Mouse (Mus musculus) right cerebral cortex, postnatal 25 days (tissue): Measurements from ENCODE around the gene Plekha6.

Experiments used
- DNase-seq: peaks from one replicate; pipeline ENCODE4 v3.0.0; 2022

Gene Plekha6

DNA sequence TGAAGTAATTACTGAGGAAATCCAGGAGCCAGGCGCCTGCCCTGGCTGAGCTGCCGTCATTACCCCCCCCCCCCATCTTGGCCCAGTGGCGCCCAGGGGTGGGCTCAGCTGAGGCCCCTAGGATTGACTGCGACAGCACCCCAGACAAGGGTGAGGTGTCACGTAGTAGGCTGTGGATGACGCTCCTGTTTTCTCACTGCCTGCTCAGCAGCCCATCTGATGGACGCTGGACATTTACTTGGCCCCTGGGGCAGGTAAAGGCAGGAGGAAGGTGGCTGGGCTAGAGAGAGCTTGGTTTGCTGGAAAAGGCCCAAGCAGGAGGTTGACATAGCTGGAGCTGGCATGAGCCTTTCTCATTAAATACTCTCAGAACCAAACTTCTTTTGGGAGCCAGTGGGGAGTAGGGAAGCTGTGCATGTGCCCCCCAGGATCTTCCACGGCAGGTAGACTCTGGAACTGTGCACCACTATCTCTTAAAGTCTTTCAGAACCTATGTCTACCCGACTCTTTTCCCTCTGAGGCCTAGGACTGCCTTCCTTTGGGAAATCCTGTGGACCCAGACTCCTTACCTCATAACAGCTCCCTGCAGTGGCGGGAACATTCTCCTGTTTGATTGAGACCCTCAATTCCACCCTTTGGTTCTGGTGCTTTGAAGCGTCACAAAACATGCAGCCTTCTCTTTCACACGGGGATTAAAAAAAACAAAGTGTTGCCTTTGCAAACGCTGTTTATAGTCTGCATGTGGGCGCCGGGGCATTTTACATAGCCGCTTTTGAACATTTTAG, 19.3 kb downstream of the Plekha6 start:
- DNase-seq: no peak

DNA sequence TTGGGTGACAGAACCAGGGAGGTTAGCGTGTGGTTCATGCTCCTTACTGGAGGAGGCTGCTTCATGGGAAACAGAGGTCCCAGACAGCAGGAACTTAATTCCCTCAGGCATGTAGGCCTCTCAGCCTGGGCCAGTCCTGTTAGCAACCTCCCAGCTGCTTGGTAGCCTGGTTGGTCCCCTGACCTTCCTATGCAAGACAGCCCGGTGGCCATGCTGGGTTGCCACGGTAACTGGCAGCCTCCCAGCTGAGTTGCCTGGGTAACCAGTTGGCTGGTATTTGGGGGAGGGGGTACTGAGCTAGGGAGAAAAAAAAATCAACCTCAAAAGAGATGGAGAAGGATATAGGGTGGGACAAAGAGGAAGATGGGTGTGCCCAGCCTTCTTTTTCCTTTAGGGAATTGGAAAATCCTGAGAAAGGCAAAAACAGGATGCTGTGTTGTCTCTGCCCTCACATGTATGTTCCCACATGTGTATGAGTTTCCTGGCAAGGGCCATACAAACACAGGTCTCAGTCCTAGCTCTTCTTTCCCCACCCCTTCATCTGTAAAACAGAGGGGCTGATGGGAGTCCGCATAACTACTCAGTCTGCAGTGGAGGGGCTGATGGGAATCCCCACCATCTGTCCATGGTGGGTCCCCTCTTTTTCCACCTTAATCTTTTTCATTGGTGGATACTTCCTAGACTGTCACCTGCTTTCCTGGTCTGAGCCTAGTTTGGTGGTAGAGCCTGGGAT, 24.1 kb downstream of the Plekha6 start:
- DNase-seq: no peak

DNA sequence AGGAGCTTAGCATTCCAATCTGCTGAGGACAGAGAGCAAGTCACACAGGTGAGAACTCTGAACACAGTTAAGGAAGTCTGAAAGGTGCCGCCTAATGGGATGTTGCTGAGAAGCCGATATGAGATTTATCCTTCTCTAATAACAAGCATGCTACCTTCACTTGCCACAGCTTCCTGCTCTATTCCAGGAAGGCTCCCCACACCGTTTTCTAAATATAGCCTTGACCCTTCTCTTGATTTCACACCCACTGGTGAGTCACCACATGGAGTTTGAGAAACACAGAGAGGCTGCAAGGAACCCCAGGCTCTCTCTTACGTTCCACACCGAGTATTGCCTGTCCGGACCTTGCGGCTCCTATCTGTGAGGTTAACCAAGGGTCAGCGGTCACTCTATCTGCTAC, 24.7 kb downstream of the Plekha6 start:
- no peak for DNase-seq

DNA sequence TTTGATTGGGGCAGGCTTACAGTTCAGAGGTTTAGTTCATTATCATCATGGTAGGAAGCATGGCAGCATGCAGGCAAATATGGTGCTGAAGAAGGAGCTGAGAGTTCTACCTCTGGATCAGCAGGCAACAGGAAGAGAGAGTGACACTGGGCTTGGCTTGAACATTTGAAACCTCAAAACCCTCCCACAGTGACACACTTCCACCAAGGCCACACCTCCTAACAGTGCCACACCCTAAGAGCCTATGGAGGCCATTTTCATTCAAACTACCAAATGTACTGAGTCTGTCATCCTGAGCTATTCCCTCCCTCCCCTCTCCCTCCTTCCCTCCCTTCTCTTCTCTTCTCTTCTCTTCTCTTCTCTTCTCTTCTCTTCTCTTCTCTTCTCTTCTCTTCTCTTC, 25.5 kb downstream of the Plekha6 start:
- no peak for DNase-seq

DNA sequence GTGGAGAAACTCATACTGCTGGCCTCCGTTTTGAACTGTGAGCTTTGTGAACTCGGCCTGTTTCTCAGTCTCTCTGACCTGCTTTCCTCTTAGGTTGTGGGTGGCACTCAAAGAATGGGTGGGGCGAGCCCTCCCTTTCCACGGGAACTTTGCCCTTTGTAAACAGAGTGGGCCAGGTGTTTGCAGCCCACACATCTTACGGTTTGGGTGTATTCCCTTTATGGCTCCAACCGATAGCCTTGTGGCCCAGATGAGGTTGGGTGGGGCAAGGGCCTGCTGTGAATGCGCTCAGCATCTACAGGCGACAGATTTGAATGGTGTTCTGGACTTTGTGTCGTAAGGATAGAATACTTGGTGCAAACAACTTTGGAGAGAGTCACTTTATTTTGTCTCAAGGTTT, 26.5 kb downstream of the Plekha6 start:
- no peak for DNase-seq

DNA sequence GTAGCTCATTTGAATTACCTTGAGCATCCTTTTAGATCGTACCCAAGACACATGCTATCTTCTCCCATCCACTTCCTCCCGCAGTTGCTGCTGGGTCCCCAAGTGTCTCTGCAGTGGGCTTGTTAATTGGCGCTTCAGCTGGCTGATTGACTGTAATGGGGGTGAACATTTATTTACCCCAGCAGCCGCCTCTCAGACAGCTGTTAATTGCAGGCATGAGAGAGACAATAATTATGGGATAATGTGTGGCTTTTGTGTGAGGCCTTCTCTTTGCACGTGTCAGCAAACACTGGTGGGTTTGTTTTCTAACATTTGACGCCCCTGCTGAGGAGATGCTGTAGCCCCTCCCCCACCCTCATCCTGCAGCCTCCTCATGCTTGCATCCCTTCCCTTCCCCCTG, 32.2 kb downstream of the Plekha6 start:
- DNase-seq: no peak

DNA sequence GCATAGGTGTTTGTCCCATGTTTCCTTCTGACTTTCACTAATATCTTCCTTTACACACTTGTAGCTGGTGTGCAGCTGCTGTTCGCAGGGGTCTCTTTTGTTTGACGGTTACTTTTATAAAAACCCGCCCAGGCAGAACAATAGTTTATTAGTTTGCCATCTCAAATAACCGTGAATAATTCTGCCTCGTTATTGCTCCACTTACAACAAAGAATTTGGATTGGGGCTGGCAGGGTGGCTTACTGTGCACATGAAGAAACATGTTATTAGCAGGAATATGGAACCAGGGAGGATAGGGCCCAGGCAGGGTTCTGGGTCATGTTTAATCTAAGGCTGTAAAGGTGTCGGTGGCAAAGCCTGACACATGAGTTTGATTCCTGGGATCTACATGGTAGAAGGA, 33.3 kb downstream of the Plekha6 start:
- no peak for DNase-seq

DNA sequence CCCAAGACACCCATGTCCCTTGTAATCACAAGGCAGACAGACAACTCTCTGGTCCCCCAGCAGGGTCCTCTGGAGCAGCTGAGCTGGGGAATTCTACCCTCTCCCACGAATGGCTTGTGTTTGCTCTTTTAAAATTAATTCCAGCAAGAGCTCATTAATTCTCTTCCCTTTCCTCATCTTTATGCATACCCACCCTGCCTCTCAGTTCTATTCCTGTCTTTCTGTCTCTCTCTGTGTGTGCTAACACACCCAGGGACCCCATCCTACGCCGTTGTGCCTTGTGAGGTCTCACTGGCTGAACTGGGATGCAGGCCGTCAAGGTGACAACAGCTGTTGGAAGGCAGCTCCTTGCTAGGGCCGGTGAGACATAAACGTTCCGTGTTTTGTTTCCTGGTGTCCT, 35.7 kb downstream of the Plekha6 start:
- DNase-seq: no peak

DNA sequence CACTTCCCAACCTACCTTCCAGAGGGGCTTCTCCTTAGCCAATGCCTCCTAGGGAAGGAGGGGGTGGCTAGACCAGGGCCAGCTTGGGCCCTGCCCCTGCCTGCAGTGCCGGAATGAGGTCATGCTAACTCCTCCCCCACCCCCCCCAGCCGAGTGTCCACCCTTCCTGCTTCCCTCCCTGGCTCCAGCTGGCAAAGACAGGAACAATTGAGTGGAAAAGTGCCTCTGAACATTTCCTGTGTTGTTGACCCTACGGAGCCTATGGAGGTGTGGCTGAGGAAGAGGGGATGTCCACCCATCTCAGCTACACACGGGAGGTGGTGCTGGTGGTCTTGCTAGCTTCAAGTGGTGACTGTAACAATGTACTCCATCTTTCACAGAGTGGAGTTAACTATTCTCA, 37.5 kb downstream of the Plekha6 start:
- DNase-seq: no peak

DNA sequence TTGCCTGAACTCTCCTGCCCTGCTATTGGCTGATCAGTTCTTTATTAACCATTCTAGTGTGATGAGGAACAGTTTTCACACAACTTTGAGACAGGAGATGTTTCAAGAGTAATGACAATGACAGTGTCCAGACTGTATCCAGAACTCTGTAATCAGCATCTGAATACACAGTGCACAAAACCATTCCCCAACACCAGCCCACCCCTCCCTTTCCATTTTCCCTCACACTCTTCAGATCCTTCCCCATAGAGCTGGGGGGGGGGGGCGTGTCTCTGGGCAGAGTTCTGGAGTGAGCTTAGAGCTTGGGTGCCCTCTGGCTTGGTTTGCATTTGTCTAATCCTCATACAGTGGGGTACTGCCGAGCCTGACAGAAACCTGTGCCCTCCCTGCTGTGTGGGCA, 39.7 kb downstream of the Plekha6 start:
- no peak for DNase-seq

DNA sequence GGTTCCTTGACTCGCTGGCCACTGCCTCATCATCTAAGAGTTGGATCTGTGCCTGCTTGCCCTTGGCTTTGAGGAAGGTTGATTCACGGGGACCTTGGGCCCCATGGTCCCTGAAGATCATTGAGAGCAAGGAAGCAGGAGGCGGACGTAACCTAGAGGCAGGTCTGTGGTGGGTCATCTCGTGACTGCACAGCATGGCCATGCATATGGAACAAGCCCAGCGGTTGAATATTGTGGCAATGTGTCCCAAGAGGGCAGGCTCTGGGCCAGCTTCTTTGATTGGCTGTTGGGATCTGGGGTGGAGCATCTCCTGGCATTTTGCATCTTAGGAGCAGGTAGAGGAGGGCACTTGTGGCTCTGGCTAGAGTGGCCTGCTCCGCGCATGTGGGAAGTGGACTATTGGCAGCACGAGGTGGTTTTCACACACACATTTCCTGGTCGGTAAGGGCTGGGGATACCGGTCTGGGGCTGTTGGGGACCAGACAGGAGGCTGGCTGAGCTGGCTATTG, 40.4 kb downstream of the Plekha6 start:
- no peak for DNase-seq

DNA sequence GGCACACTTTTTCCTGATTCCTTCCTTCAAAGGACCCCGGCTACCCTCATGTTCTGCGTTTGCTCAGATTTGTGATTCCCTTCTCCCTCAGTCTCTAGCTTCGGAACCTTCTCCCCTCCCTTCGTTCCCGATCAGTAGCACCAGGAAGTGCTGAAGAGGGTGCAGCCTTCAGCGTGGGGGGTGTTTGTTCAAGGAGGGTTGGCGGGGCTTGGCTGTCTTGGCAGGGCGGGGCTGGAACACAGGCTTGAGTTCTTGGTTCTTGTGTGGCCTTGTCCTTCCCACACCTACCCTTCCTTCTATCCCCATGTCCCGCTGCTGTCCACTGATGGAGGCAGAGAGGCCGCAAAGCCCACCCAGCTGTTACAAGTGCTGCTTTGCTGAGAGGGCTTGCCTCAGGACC, 41.0 kb downstream of the Plekha6 start:
- DNase-seq: no peak

DNA sequence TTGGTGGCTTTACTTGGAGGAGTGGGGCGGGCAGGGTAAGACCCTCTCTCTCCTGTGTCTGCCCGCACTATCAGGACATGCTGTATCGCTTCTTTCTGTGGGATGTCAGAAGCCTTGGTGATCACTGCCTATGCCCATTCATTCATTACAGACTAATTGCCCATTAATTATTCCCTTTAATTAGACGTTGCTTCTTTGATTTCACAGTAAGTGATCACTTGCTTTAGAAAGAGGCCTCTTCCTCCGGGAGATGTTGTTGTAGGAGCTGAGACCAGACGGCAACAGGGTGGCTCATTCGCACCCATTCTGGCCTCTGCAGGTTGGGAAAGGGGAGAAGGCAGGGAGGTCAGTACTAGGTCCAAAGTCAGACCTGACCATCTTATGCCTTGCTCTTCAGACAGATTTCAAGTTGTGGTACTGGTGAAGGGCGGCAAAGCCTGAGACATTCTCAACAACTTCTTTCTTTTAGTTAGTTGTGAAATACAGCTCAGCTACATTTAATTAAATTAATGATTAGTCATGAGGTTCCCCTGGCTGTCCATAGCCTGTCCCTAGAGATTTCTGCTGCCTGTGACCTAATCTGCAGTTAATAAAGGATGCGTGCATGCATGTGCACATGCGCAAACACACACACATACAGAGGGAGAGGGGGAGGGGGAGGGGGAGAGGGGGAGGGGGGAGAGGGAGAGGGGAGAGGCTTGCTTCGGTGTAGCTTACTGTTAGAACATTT, 44.2 kb downstream of the Plekha6 start:
- DNase-seq: no peak

DNA sequence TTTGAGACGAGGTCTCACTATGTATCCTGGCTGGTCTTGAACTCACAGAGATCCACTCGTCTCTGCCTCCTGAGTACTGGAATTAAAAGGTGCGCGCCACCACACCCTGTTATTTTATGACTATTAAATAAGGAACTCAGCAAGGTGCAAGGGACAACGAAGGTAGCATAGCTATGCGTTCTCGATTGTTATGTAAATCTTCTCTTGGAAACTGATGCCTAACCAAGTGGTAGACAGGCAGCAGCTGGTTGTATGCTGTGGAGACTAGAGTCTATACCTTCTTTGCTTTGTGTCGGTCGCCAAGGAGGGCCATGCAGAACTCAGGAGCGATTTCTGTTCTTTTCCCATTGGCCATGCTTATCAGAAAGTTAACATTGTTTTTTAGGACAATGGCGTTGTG, 45.0 kb downstream of the Plekha6 start:
- DNase-seq: no peak

DNA sequence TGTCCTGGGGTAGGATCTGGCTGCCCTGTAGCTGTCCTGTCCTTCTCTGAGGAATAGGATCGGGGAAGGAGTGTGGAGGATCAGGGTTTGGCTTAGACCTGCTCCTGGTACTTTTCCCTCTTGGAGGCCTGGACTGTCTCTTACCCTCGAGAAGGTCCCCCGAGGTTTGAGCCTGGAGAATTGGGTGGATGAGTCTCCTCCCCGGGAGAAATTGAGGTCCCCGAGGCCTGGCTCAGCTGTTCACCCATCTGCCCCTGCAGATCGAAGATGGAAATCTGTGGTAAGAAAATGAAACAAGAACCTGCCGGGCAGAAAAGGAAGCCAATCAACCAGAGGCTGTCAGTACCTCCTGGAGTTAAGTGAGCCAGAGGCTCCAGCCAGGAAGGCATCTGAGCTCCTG, 45.5 kb downstream of the Plekha6 start:
- no peak for DNase-seq

DNA sequence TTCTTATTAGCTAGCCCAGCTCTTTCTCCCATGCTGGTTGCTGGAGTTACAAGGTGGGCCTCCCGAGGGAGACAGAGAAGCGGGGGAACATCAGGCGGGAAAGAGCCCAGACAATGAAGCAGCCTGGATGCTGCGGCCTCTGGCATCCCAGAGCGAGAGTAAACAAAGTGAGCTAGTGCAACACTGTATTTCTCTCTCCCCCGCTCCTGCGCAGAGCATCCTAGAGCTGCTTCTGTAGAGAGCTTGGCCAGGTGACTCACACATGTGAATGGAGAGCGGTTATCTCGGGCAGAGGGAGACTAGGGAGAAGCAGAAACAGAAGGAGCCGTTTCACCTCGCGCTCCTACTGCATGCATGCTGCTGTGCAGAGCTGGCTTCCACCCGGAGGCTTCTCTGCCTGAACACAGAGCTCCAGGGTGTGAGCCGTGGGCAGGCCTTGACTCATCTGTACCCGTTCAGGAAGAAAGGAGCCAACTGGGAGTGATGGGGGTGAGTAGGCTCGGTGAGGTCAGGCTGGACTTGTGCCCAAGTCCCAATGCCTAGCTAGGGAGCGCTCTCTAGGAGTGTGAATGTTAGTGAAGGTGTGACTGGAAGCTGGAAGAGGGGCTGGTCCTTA, 46.0 kb downstream of the Plekha6 start:
- peak; percentile 67 for DNase-seq

DNA sequence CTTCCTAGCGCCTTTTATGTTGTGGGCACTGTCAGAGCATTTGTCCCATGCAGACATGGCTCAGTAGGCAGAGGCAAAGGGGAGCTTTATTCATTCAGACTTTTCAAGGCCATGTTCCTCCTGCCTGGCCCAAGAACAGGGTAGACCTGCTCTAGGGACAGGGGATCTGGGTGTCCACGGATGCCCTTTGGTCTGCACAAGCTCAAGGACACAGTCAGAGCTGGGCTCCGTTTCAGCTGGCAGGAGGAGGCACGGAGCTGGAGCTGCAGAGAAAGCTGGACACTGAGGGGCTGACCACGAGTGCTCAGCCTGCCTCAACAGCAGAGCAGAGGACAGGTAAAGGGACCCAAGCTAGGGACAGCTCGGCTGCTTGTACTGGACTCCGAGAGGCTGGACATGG, 46.8 kb downstream of the Plekha6 start:
- no peak for DNase-seq

DNA sequence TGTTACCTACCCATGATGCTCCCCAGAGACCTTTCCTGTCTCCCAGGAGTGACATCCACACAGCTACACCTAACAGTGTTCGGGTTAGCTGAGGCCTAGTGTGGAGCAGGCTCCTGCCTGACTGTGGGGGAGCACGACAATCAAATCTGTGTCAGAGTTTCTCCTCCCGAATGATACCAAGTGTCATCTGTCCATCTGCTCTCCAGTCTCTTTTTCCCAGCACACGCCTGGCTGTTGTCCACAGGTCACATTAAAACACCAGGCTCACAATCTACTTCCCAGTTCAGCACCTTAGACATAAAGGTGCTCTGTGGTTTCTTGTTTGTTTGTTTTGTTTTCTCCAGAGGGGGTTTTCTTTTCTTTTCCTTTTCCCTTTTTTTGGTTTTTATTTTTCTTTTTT, 48.3 kb downstream of the Plekha6 start:
- DNase-seq: no peak

DNA sequence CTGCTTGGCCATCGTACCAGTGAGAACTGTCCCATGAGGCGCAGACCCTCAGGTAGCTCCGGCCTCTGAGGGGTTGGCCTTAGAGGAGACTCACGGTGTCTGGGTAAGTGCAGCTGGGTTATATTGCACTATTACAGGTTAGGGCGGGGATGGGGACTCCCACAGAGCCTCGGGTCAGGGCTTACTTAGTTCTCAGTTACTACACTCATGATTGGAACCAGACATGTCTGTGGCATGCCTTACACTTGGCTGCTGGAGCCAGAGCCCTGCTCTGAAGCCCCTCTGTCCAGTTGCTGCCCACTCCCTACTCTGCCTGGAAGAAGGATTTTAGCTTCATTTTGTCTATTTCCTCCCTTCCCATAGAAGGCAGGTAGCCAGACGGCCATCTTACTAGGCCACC, 49.1 kb downstream of the Plekha6 start:
- no peak for DNase-seq

DNA sequence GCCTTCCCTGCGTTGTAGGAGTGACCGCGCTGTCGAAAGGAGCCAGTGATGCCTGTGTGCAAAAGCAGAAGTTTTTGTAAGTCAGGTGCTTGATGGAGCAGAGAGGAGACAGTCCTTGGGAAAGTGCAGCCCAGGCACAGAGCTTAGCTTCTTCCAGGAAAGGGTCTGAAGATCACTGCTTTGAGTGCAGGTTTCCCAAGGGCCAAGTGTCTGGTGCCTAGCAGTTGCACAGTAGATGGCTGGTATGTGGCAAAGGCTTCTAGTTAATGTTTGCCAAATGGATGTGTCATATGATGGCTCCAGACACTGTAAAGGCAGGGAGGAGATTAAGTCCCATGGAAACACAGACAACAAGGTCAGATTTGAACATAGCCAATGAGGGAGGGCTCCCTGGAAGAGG, 49.9 kb downstream of the Plekha6 start:
- no peak for DNase-seq

DNA sequence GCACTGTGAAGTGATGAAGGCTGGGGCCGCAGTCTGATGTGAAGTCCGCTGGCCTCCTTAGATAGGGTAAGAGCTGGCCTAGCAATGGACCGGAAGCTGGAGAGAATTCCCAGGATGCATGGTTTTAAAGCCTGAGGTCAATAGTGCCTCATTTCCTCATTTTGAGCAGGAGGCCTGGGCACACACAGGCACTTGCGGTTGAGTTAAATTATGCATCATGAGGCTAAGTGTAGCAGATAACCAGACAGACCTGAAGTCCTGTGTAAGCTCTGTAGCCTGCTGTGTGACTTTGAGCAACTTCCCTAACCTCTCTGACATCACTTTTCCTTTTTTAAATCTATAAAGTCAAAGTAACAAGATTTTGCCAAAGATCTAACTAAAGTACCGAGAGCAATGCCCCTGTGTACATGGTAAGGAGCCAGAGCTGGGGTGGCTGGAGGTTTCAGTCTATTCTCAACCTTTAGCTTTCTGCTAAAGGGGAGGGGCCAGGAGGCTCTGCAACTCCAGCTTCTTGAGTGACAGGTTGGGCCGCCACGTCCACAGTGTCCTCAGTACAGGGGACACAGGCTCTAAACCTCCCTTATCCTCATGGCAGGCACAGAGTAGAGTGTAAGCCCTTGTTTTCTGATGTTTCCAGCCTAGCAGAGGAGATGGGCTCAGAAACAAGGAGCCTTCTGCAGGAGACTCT, 50.8 kb downstream of the Plekha6 start:
- DNase-seq: no peak

DNA sequence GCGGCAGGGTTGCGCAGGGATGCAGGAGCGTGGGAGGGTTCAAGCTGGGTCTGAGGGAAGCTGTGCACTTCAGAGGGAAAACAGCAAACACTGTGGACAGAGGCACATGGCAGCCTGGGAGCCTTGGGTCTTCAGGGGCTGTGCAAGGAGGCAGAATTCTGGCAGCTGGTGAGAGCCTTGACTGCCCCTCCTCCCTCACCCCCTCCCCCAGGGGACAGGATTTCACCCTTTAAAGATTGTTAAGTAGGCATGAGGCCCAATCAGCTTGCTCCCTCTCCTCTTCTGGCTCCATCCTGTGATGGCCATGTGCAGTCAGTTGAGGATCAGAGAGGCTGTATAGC, 51.3 kb downstream of the Plekha6 start:
- DNase-seq: no peak

DNA sequence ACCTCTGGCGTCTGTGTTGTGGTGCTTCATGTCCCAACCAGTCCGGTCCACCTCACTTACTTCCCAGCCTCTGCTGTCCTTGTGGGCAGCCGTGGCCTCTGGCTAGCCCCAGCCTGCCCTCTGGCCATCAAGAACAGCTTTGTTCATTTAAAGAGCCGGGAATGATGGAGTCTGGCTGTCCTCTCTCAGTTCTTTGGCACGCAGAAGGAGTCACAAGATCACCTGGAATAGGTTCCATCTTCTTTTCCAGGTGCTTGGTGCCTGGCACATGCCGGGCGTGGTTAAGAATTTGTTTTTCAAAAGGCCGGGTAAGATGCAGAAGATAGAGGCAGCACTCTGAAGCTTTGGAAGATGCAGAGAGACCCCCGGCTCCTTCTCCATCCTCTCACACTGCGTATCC, 51.7 kb downstream of the Plekha6 start:
- DNase-seq: no peak
